Comparison of ENCODE assay signal across 8 mouse cellular contexts in genomic region chr16:37011061-37011921, GRCm38 (mm10). TPM values are rescaled to one million over a fixed set of nuclear protein-coding genes. Genes with fewer than 3 reads are reported as not detected.
A peak's percentile ranks its signal among the peaks of the same experiment; 100 is the strongest.
DNase-seq lines count a peak whose midpoint lies in the region; ATAC-seq lines count a peak whose summit lies in the region.

TSS of gene Polq (plus strand) at chr16:37011786.

- peaks cover 11% of the 10 kb centered on the region for H3K4me1 ChIP-seq in forebrain, embryonic 14.5 days (ENCODE audit: control insufficient read depth, insufficient read depth, low read length)
- peaks cover 18% of the 10 kb centered on the region for H3K4me1 ChIP-seq in neural tube, embryonic 15.5 days

- peak within 1 kb of the TSS; percentile 80 for H3K4me3 ChIP-seq in forebrain, embryonic 14.5 days (ENCODE audit: low read depth, low read length)
- peak within 1 kb of the TSS; percentile 73 for H3K4me3 ChIP-seq in neural tube, embryonic 15.5 days (replicated peaks)

- intact Hi-C loops in heart, postnatal 14 days (cut with DNase I): loop anchor here (2.0 to 10.0 kb wide), 4 partner anchors 76 to 538 kb away; partner anchors contain the start of gene Hcls1

- H3K27me3 ChIP-seq in forebrain, embryonic 14.5 days (replicated peaks; ENCODE audit: control insufficient read depth, insufficient read depth, low read length): no peaks in the 10 kb centered on the region
- H3K27me3 ChIP-seq in neural tube, embryonic 15.5 days (replicated peaks): no peaks in the 10 kb centered on the region

- no peak within 1 kb of the TSS for H3K27ac ChIP-seq in forebrain, embryonic 14.5 days (ENCODE audit: low read depth, low read length)
- H3K27ac ChIP-seq in neural tube, embryonic 15.5 days (replicated peaks): no peak within 1 kb of the TSS

- H3K9ac ChIP-seq in forebrain, embryonic 14.5 days (ENCODE audit: low read length): peak within 1 kb of the TSS; percentile 81
- H3K9ac ChIP-seq in neural tube, embryonic 15.5 days (replicated peaks): peak within 1 kb of the TSS; percentile 51

- H3K9me3 ChIP-seq in forebrain, embryonic 14.5 days (replicated peaks; ENCODE audit: control insufficient read depth, low read length): no peaks in the 10 kb centered on the region
- H3K9me3 ChIP-seq in neural tube, embryonic 15.5 days (replicated peaks): no peaks in the 10 kb centered on the region

- peak; percentile 99 for ATAC-seq in forebrain, embryonic 14.5 days
- peak; percentile 99 for ATAC-seq in neural tube, embryonic 15.5 days (ENCODE audit: low FRiP score)

- WGBS in forebrain, embryonic 14.5 days: 6% methylated on average over 30 of the region's 30 CpGs
- WGBS in neural tube, embryonic 15.5 days: 7% methylated on average over 30 of the region's 30 CpGs

- peak; percentile 93 for DNase-seq in ES-CJ7 (ENCODE audit: low read depth, low spot score)
- peak; percentile 90 for DNase-seq in cerebellum, adult 11 months
- peak; percentile 98 for DNase-seq in forebrain, embryonic 14.5 days (ENCODE audit: low spot score)
- DNase-seq in heart, postnatal 14 days: peak; percentile 91 to 96
- peak; percentile 93 for DNase-seq in layer of hippocampus, adult 11-12 months (ENCODE audit: low spot score)
- peak; percentile 90 to 94 for DNase-seq in lung, adult 18-20 months
- peak; percentile 93 for DNase-seq in testis, postnatal 14 days (ENCODE audit: low spot score)

- peak within 1 kb of the TSS; percentile 85 for H3K4me2 ChIP-seq in forebrain, embryonic 14.5 days (ENCODE audit: low read length)
- peak within 1 kb of the TSS; percentile 99 for H3K4me2 ChIP-seq in neural tube, embryonic 15.5 days

- no peaks in the 10 kb centered on the region for H3K36me3 ChIP-seq in forebrain, embryonic 14.5 days (ENCODE audit: control insufficient read depth, insufficient read depth, low read length)
- H3K36me3 ChIP-seq in neural tube, embryonic 15.5 days: no peaks in the 10 kb centered on the region

RNA-seq across cellular contexts. Expression of gene Polq, which starts in this region (rescaled TPM):
- 3.7 and 3.8 TPM in 2 replicates for polyA plus RNA-seq in forebrain, embryonic 14.5 days (2014; fragmentation: Nextera tagmentation; extraction: Ambion mirVana)
- 1 to 10 TPM; 1.3 to 1.9 TPM for total RNA-seq in heart, postnatal 14 days (2021)
- 2.8 and 4.6 TPM in 2 replicates for polyA plus RNA-seq in neural tube, embryonic 15.5 days (2015; fragmentation: Nextera tagmentation; extraction: Ambion mirVana)
